Comparison of ENCODE assay signal across 30 mouse cellular contexts in genomic region chr10:73491654-73492053, GRCm38 (mm10).
A peak's percentile ranks its signal among the peaks of the same experiment; 100 is the strongest.
DNase-seq lines count a peak whose midpoint lies in the region; ATAC-seq lines count a peak whose summit lies in the region.
"Had no signal": no experiment of that assay in that cellular context is flagged by ENCODE, and none has a peak within 500 bp of the region (broad histone marks: within the 10 kb centered on the region; RNA-seq: fewer than 3 reads in every experiment).

No protein-coding gene starts in this region.

- intact Hi-C loops in heart, postnatal 25 days (cut with DNase I), result no loop called here

- H3K36me3 ChIP-seq in forebrain, embryonic 13.5 days (ENCODE audit: poor library complexity, severe bottlenecking), result no peaks in the 10 kb centered on the region
- no peaks in the 10 kb centered on the region for H3K36me3 ChIP-seq in forebrain, embryonic 11.5 days (ENCODE audit: control insufficient read depth, insufficient read depth, low read length)
- H3K36me3 ChIP-seq: embryonic facial prominence, embryonic 13.5 days; forebrain, embryonic 10.5 days; heart, embryonic 10.5 days; limb, embryonic 10.5 days; limb, embryonic 15.5 days; liver, embryonic 13.5 days; midbrain, embryonic 13.5 days; neural tube, embryonic 15.5 days had no signal

- H3K4me2 ChIP-seq in forebrain, embryonic 13.5 days, result no peak overlapping the region
- H3K4me2 ChIP-seq in forebrain, embryonic 11.5 days (ENCODE audit: low read depth, low read length, severe bottlenecking), result no peak overlapping the region
- H3K4me2 ChIP-seq: embryonic facial prominence, embryonic 13.5 days; hindbrain, embryonic 14.5 days; limb, embryonic 15.5 days; liver, embryonic 13.5 days; midbrain, embryonic 13.5 days; neural tube, embryonic 15.5 days had no signal

- H3K27me3 ChIP-seq in forebrain, embryonic 13.5 days, result no peaks in the 10 kb centered on the region
- no peaks in the 10 kb centered on the region for H3K27me3 ChIP-seq in forebrain, embryonic 11.5 days (ENCODE audit: control insufficient read depth, insufficient read depth, low read length)
- H3K27me3 ChIP-seq: embryonic facial prominence, embryonic 13.5 days; limb, embryonic 15.5 days; liver, embryonic 13.5 days; megakaryocyte, embryonic 14.5 days; midbrain, embryonic 13.5 days had no signal

- peak; percentile 30; the same call in 1 of the 2 replicates for ATAC-seq in forebrain, embryonic 13.5 days
- ATAC-seq in forebrain, embryonic 11.5 days (replicated peaks; ENCODE audit: low FRiP score), result no peak
- ATAC-seq: CD4-positive, CD25-positive, alpha-beta regulatory T cell, adult 4 months; intestine, postnatal 0 days; lung, postnatal 0 days; midbrain, embryonic 13.5 days had no signal

- no peaks in the 10 kb centered on the region for H3K9me3 ChIP-seq in forebrain, embryonic 13.5 days (replicated peaks)
- H3K9me3 ChIP-seq in forebrain, embryonic 11.5 days (ENCODE audit: control insufficient read depth, low read length), result no peaks in the 10 kb centered on the region
- H3K9me3 ChIP-seq: embryonic facial prominence, embryonic 13.5 days; forebrain, embryonic 10.5 days; heart, embryonic 10.5 days; limb, embryonic 10.5 days; limb, embryonic 15.5 days; liver, embryonic 13.5 days; midbrain, embryonic 13.5 days; neural tube, embryonic 15.5 days had no signal

- no peak for DNase-seq in forebrain, embryonic 11.5 days (ENCODE audit: low spot score)
- DNase-seq in layer of hippocampus, adult 11-12 months (ENCODE audit: low spot score), result peak; percentile 35
- DNase-seq in layer of hippocampus, postnatal 25 days (ENCODE audit: extremely low spot score in 1 of 2, low spot score in 1 of 2), result no peak
- DNase-seq in right cerebral cortex, adult 18-20 months, result peak; percentile 4
- DNase-seq in right cerebral cortex, adult 2 months (ENCODE audit: low spot score in 2 of 2), result no peak
- DNase-seq in telencephalon, adult 2 months (ENCODE audit: low read depth, low spot score), result peak; percentile 69
- no peak for DNase-seq in heart, postnatal 25 days (ENCODE audit: low spot score)
- DNase-seq: adrenal gland, postnatal 25 days; cerebellum, adult 8-10 months; gastrocnemius, postnatal 14 days; kidney, adult 9 months; kidney, postnatal 10 days; liver, embryonic 13.5 days; lung, adult 18-20 months; lung, postnatal 4 days; right cerebral cortex, postnatal 4 days; thymus, postnatal 4 days had no signal

- H3K27ac ChIP-seq in forebrain, embryonic 13.5 days, result no peak overlapping the region
- no peak overlapping the region for H3K27ac ChIP-seq in forebrain, embryonic 11.5 days (ENCODE audit: low read depth, low read length)
- H3K27ac ChIP-seq: embryonic facial prominence, embryonic 13.5 days; forebrain, embryonic 10.5 days; heart, embryonic 10.5 days; hindbrain, embryonic 14.5 days; limb, embryonic 10.5 days; limb, embryonic 15.5 days; liver, embryonic 13.5 days; midbrain, embryonic 13.5 days; neural tube, embryonic 15.5 days had no signal

- H3K4me3 ChIP-seq in forebrain, embryonic 13.5 days, result no peak overlapping the region
- no peak overlapping the region for H3K4me3 ChIP-seq in forebrain, embryonic 11.5 days (ENCODE audit: low read depth, low read length)
- H3K4me3 ChIP-seq: embryonic facial prominence, embryonic 13.5 days; forebrain, embryonic 10.5 days; heart, embryonic 10.5 days; limb, embryonic 10.5 days; limb, embryonic 15.5 days; liver, embryonic 13.5 days; megakaryocyte, embryonic 14.5 days; midbrain, embryonic 13.5 days; neural tube, embryonic 15.5 days had no signal

- H3K9ac ChIP-seq in forebrain, embryonic 13.5 days, result no peak overlapping the region
- H3K9ac ChIP-seq in forebrain, embryonic 11.5 days (ENCODE audit: low read length), result no peak overlapping the region
- H3K9ac ChIP-seq: embryonic facial prominence, embryonic 13.5 days; hindbrain, embryonic 14.5 days; limb, embryonic 15.5 days; liver, embryonic 13.5 days; midbrain, embryonic 13.5 days; neural tube, embryonic 15.5 days had no signal

- WGBS in forebrain, embryonic 13.5 days, result 56% methylated on average over 5 of the region's 5 CpGs
- 73% methylated on average over 5 of the region's 5 CpGs for WGBS in forebrain, embryonic 11.5 days

- no peaks in the 10 kb centered on the region; the same call in 1 of the 2 replicates for H3K4me1 ChIP-seq in forebrain, embryonic 13.5 days
- no peaks in the 10 kb centered on the region for H3K4me1 ChIP-seq in forebrain, embryonic 11.5 days (replicated peaks; ENCODE audit: control insufficient read depth, insufficient read depth, low read length)
- H3K4me1 ChIP-seq: embryonic facial prominence, embryonic 13.5 days; forebrain, embryonic 10.5 days; heart, embryonic 10.5 days; limb, embryonic 10.5 days; limb, embryonic 15.5 days; liver, embryonic 13.5 days; megakaryocyte, embryonic 14.5 days; midbrain, embryonic 13.5 days; neural tube, embryonic 15.5 days had no signal

Comparison
In these comparisons a context has a peak if more than half of its experiments do, and no peak if none do; other contexts are left out.
1. DNase-seq: peak in layer of hippocampus, adult 11-12 months (single experiment), right cerebral cortex, adult 18-20 months (single experiment) and telencephalon, adult 2 months (single experiment); none in forebrain, embryonic 11.5 days (single experiment), layer of hippocampus, postnatal 25 days (0 of 2), right cerebral cortex, adult 2 months (0 of 2) and heart, postnatal 25 days (single experiment).